Mouse (Mus musculus) stomach, embryonic 16.5 days (tissue): Measurements from ENCODE around the gene Loxl3. TPM values are rescaled to one million over a fixed set of nuclear protein-coding genes. Genes with fewer than 3 reads are reported as not detected.

Experiments used
- ATAC-seq: fragments of 200-750 bp; cut with Nextera tagmentation; 2 replicates; pipeline ENCODE4 v1.8.0; 2017; ENCODE audit warnings: moderate number of reproducible peaks, moderate TSS enrichment; ENCODE audit not compliant: insufficient read depth, low FRiP score
- H3K27ac ChIP-seq: fragments of 300-500 bp; sonication (generic); 2 replicates; pipeline ENCODE4 v1.5.1; 2014; ENCODE audit warnings: low read length
- H3K27me3 ChIP-seq: fragments of 300-500 bp; sonication (generic); 2 replicates; pipeline ENCODE4 v1.6.1; 2014; ENCODE audit warnings: low read length, control low read depth, mixed read lengths; ENCODE audit not compliant: control insufficient read depth, insufficient read depth
- H3K36me3 ChIP-seq: fragments of 300-500 bp; sonication (generic); 2 replicates; pipeline ENCODE4 v1.6.1; 2014; ENCODE audit warnings: low read length; ENCODE audit not compliant: control insufficient read depth, insufficient read depth
- H3K4me1 ChIP-seq: fragments of 300-500 bp; sonication (generic); 2 replicates; pipeline ENCODE4 v1.6.1; 2014; ENCODE audit warnings: low read length, control low read depth, mixed read lengths; ENCODE audit not compliant: control insufficient read depth, insufficient read depth
- H3K4me2 ChIP-seq: fragments of 300-500 bp; sonication (generic); 2 replicates; pipeline ENCODE4 v1.6.1; 2014; ENCODE audit warnings: low read depth, low read length, mixed read lengths
- H3K4me3 ChIP-seq: fragments of 300-500 bp; sonication (generic); replicated peaks from 2 replicates; pipeline ENCODE4 v1.5.1; 2014; ENCODE audit warnings: mild to moderate bottlenecking, low read length
- H3K9ac ChIP-seq: fragments of 300-500 bp; sonication (generic); 2 replicates; pipeline ENCODE4 v1.6.1; 2014; ENCODE audit warnings: low read length
- H3K9me3 ChIP-seq: fragments of 300-500 bp; sonication (generic); replicated peaks from 2 replicates; pipeline ENCODE4 v1.6.1; 2016; ENCODE audit warnings: low read length, control low read depth; ENCODE audit not compliant: control insufficient read depth
- WGBS: fragments of 180-500 bp; shearing (Covaris S2); extraction: QIAGEN DNeasy Blood & Tissue Kit; methylation state at CpG from one replicate; pipeline ENCODE4 v1.1.7; 2014; 5-methylcytosine and 5-hydroxymethylcytosine counted together
- polyA plus RNA-seq: library from polyadenylated mRNA; unstranded; fragments of >200 nt; fragmentation: Nextera tagmentation; extraction: Ambion mirVana; gene quantifications from 2 replicates; pipeline ENCODE4 v1.2.1, GENCODE M21; 2015

Gene Loxl3
- polyA plus RNA-seq, 1 experiment from 2014 or later: 19.4 TPM

DNA sequence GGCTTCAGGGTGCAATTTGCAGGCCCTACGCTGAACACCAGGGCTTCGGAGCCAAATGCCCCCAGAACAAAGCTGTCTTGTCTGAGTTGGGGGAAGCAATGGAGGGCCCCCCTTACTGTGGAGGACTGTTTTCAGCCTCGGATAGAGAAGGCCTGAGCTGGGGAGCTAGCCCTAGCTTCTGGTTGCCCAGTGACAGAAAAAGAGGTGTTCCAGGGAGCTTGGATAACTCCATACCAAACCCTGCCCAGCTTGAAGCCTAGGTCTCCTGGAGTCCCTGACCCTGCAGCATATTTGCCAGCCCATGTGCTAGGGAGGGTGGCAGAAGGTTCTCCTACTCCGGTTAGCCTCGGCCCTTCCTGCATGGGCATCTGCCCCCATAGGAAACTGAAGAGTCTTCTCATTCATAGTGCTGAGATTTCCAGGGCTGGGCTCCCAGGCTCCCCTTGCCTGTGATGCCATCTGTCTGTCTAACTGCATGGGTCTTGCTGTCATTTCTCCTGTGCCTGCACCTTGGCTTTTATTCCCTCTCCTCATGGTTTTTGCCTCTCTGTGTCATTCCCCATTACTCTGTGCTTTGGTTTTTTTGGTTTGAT lies 586 bp downstream of the Loxl3 start:
- Histone ChIP-seq H3K27me3 (peaks cover 7% of the 10 kb centered on the region; the same call in 1 of the 2 replicates), H3K9me3 (no peaks in the 10 kb centered on the region), H3K4me3 (peak overlapping the region; percentile 59), H3K36me3 (no peaks in the 10 kb centered on the region), H3K27ac (peak overlapping the region; percentile 91), H3K4me1 (peaks cover 22% of the 10 kb centered on the region), H3K9ac (peak overlapping the region; percentile 83), H3K4me2 (peak overlapping the region; percentile 92)
- 25% methylated on average over 5 of the region's 5 CpGs for WGBS
- ATAC-seq: no peak

GRCm38 (mm10) chr6:83037188-83037587 lies 3.2 kb downstream of the Loxl3 start:
- H3K27me3 ChIP-seq: no peaks in the 10 kb centered on the region
- H3K9ac ChIP-seq: no peak overlapping the region
- no peaks in the 10 kb centered on the region for H3K9me3 ChIP-seq
- no peaks in the 10 kb centered on the region for H3K36me3 ChIP-seq
- H3K4me1 ChIP-seq: peaks cover 19% of the 10 kb centered on the region
- H3K4me2 ChIP-seq: no peak overlapping the region
- no peak for ATAC-seq
- H3K27ac ChIP-seq: no peak overlapping the region
- 70% methylated on average over 8 of the region's 8 CpGs for WGBS
- H3K4me3 ChIP-seq: no peak overlapping the region

DNA sequence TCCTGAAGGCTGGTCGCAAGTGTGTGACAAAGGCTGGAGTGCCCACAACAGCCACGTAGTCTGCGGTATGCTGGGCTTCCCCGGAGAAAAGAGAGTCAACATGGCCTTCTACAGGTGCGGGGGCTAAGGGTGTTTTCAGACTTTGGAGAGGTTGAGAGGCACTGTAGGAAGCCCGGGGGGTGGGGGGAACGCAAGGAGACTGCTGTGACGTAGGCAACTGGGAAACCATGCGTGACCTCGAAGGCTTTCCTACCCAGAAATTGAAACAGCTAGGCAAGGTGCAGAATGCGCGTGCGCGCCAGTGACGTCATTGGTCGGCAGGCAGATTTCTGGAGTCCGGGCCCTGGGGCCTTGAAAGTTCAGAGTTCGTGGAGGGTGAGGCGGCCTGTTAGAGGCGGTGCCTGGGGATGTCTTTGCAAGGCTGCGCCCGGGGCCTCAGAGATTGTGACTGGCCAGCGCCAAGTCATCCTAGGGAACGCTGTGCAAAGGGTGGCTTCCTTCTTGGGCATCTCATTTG lies 4.6 kb downstream of the Loxl3 start:
- whole genome bisulfite sequencing: 13% methylated on average over 24 of the region's 24 CpGs
- H3K27me3 ChIP-seq: no peaks in the 10 kb centered on the region
- peak; percentile 70 for ATAC-seq

GRCm38 (mm10) chr6:83040601-83041000 lies 6.6 kb downstream of the Loxl3 start:
- Histone ChIP-seq H3K36me3 (no peaks in the 10 kb centered on the region), H3K4me3 (no peak overlapping the region), H3K27ac (no peak overlapping the region), H3K9ac (no peak overlapping the region), H3K4me2 (no peak overlapping the region), H3K27me3 (no peaks in the 10 kb centered on the region), H3K4me1 (peaks cover 12% of the 10 kb centered on the region; the same call in 1 of the 2 replicates), H3K9me3 (no peaks in the 10 kb centered on the region)
- 71% methylated on average over 5 of the region's 5 CpGs for WGBS
- ATAC-seq: no peak

More for the DNA sequence above, 4.6 kb downstream of the Loxl3 start:
- H3K27ac ChIP-seq: no peak overlapping the region
- H3K4me3 ChIP-seq: peak overlapping the region; percentile 29
- peak overlapping the region; percentile 57 for H3K4me2 ChIP-seq
- no peaks in the 10 kb centered on the region for H3K9me3 ChIP-seq
- H3K36me3 ChIP-seq: no peaks in the 10 kb centered on the region
- peak overlapping the region; percentile 44 for H3K9ac ChIP-seq
- H3K4me1 ChIP-seq: peaks cover 17% of the 10 kb centered on the region; the same call in 1 of the 2 replicates

- Histone ChIP-seq H3K9ac (no peak overlapping the region), H3K27me3 (no peaks in the 10 kb centered on the region), H3K4me1 (0 out of 2 replicates have a peak, but pooled peaks cover 4% of the 10 kb centered on the region), H3K27ac (no peak overlapping the region), H3K36me3 (no peaks in the 10 kb centered on the region), H3K9me3 (no peaks in the 10 kb centered on the region), H3K4me3 (no peak overlapping the region), H3K4me2 (no peak overlapping the region)
- no peak for ATAC-seq
- 53% methylated on average over 6 of the region's 6 CpGs for WGBS
Observed at GRCm38 (mm10) chr6:83043561-83043960, 9.6 kb downstream of the Loxl3 start.

GRCm38 (mm10) chr6:83043993-83044392 lies 10.0 kb downstream of the Loxl3 start:
- no peak for ATAC-seq
- H3K4me3 ChIP-seq: no peak overlapping the region
- WGBS: 94% methylated on average over 5 of the region's 5 CpGs
- H3K4me2 ChIP-seq: no peak overlapping the region
- H3K27me3 ChIP-seq: no peaks in the 10 kb centered on the region
- H3K9ac ChIP-seq: no peak overlapping the region
- no peaks in the 10 kb centered on the region for H3K4me1 ChIP-seq
- H3K9me3 ChIP-seq: no peaks in the 10 kb centered on the region
- no peak overlapping the region for H3K27ac ChIP-seq
- H3K36me3 ChIP-seq: no peaks in the 10 kb centered on the region

GRCm38 (mm10) chr6:83044742-83045141 lies 10.8 kb downstream of the Loxl3 start:
- no peak for ATAC-seq
- Histone ChIP-seq H3K4me2 (no peak overlapping the region), H3K27me3 (no peaks in the 10 kb centered on the region), H3K27ac (no peak overlapping the region), H3K4me1 (no peaks in the 10 kb centered on the region), H3K4me3 (no peak overlapping the region), H3K9me3 (no peaks in the 10 kb centered on the region), H3K36me3 (no peaks in the 10 kb centered on the region), H3K9ac (no peak overlapping the region)
- 68% methylated on average over 9 of the region's 9 CpGs for WGBS

- Histone ChIP-seq H3K36me3 (no peaks in the 10 kb centered on the region), H3K9ac (no peak overlapping the region), H3K4me1 (0 out of 2 replicates have a peak, but pooled peaks cover 5% of the 10 kb centered on the region), H3K4me2 (no peak overlapping the region), H3K27ac (no peak overlapping the region), H3K27me3 (no peaks in the 10 kb centered on the region), H3K9me3 (no peaks in the 10 kb centered on the region), H3K4me3 (no peak overlapping the region)
- 72% methylated on average over 10 of the region's 10 CpGs for WGBS
- no peak for ATAC-seq
Observed at GRCm38 (mm10) chr6:83049367-83049766, 15.4 kb downstream of the Loxl3 start.

- WGBS: 1% methylated on average over 26 of the region's 26 CpGs
- H3K27me3 ChIP-seq: no peaks in the 10 kb centered on the region
- H3K4me1 ChIP-seq: peaks cover 15% of the 10 kb centered on the region
- peak overlapping the region; percentile 92 for H3K4me3 ChIP-seq
- H3K36me3 ChIP-seq: no peaks in the 10 kb centered on the region
- peak overlapping the region; percentile 30 for H3K27ac ChIP-seq
- H3K9ac ChIP-seq: peak overlapping the region; percentile 93
- no peak for ATAC-seq
- H3K9me3 ChIP-seq: no peaks in the 10 kb centered on the region
- peak overlapping the region; percentile 89 for H3K4me2 ChIP-seq
Observed at GRCm38 (mm10) chr6:83053136-83053960, 19.4 kb downstream of the Loxl3 start.
